Comparison of ENCODE assay signal across 8 mouse cellular contexts in the genomic region with DNA sequence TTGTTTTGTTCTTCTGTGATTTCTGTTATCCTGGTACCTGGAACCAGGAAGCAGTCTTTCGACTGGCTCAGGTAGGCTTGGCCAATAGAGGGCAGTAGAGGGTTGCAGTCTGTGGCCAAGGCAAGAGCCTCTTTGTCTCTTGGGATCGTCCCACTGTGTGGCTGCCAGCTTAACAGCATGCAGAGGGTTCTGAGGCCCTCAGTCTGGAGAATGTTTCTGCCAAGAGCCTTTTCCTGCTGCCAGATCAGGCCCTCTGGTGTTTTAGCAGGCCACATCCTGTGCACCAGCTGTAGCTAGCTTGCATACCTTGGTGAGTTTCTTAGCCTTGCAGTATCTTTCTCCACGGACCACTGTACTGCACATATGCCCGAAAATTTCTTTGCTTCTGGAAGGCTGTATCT.
DNase-seq lines count a peak whose midpoint lies in the region; ATAC-seq and TF ChIP-seq lines count a peak whose summit lies in the region.

No protein-coding gene starts in this region.

- H3K4me2 ChIP-seq in midbrain, postnatal 0 days (ENCODE audit: low read depth, low read length, poor library complexity, severe bottlenecking) = no peak overlapping the region

- 37% methylated on average over 4 of the region's 4 CpGs for WGBS in embryonic facial prominence, embryonic 10.5 days
- WGBS in limb, embryonic 10.5 days = 50% methylated on average over 4 of the region's 4 CpGs
- WGBS in midbrain, postnatal 0 days = 25% methylated on average over 4 of the region's 4 CpGs

- peak overlapping the region; percentile 67 for H3K27ac ChIP-seq in embryonic facial prominence, embryonic 10.5 days (replicated peaks)
- H3K27ac ChIP-seq in limb, embryonic 10.5 days = no peak overlapping the region
- no peak overlapping the region for H3K27ac ChIP-seq in midbrain, postnatal 0 days (ENCODE audit: low read depth, low read length)

- H3K36me3 ChIP-seq in embryonic facial prominence, embryonic 10.5 days (replicated peaks) = no peaks in the 10 kb centered on the region
- H3K36me3 ChIP-seq in limb, embryonic 10.5 days = no peaks in the 10 kb centered on the region
- H3K36me3 ChIP-seq in midbrain, postnatal 0 days (ENCODE audit: insufficient read depth, low read length) = no peaks in the 10 kb centered on the region

- H3K9ac ChIP-seq in midbrain, postnatal 0 days (replicated peaks; ENCODE audit: low read length, poor library complexity, severe bottlenecking) = no peak overlapping the region

- H3K4me3 ChIP-seq in embryonic facial prominence, embryonic 10.5 days = no peak overlapping the region
- no peak overlapping the region for H3K4me3 ChIP-seq in limb, embryonic 10.5 days
- no peak overlapping the region for H3K4me3 ChIP-seq in midbrain, postnatal 0 days (ENCODE audit: low read depth, low read length)

- no peaks in the 10 kb centered on the region for H3K27me3 ChIP-seq in embryonic facial prominence, embryonic 10.5 days (replicated peaks; ENCODE audit: low read depth, poor library complexity, severe bottlenecking)
- no peaks in the 10 kb centered on the region for H3K27me3 ChIP-seq in limb, embryonic 10.5 days (ENCODE audit: low read depth, poor library complexity, severe bottlenecking)
- no peaks in the 10 kb centered on the region for H3K27me3 ChIP-seq in midbrain, postnatal 0 days (ENCODE audit: insufficient read depth, low read length)

- peak; percentile 10 for DNase-seq in 3134 (ENCODE audit: extremely low read depth, insufficient read length, low spot score)
- DNase-seq in adrenal gland, postnatal 25 days = peak; percentile 58
- peak; percentile 77 for DNase-seq in embryonic facial prominence, embryonic 10.5 days (ENCODE audit: low spot score)
- peak; percentile 33 for DNase-seq in heart, adult 8-10 months (ENCODE audit: low spot score)
- DNase-seq in kidney, adult 8-10 months = peak; percentile 19 to 49
- peak; percentile 48 for DNase-seq in limb, embryonic 10.5 days (ENCODE audit: low spot score)
- peak; percentile 96 for DNase-seq in midbrain, postnatal 0 days (ENCODE audit: low spot score)
- DNase-seq in telencephalon, adult 2 months (ENCODE audit: low read depth, low spot score) = peak; percentile 46

- H3K4me1 ChIP-seq in embryonic facial prominence, embryonic 10.5 days = peaks cover 4% of the 10 kb centered on the region; the same call in 1 of the 2 replicates
- no peaks in the 10 kb centered on the region for H3K4me1 ChIP-seq in limb, embryonic 10.5 days
- no peaks in the 10 kb centered on the region for H3K4me1 ChIP-seq in midbrain, postnatal 0 days (ENCODE audit: insufficient read depth, low read length)

- peak; percentile 86 for TF ChIP-seq CTCF in midbrain, postnatal 0 days (IDR thresholded peaks at IDR 0.05)

- peak; percentile 88 for ATAC-seq in midbrain, postnatal 0 days (ENCODE audit: low FRiP score)

- H3K9me3 ChIP-seq in embryonic facial prominence, embryonic 10.5 days = no peaks in the 10 kb centered on the region
- H3K9me3 ChIP-seq in limb, embryonic 10.5 days (replicated peaks) = no peaks in the 10 kb centered on the region
- no peaks in the 10 kb centered on the region for H3K9me3 ChIP-seq in midbrain, postnatal 0 days (ENCODE audit: low read length)

Comparison
In these comparisons a context has a peak if more than half of its experiments do, and no peak if none do; other contexts are left out.
1. DNase-seq: peak in every context shown above with its lines; median percentile 96 in midbrain, postnatal 0 days; 77 in embryonic facial prominence, embryonic 10.5 days; 58 in adrenal gland, postnatal 25 days; 48 in limb, embryonic 10.5 days; 46 in telencephalon, adult 2 months; 34 in kidney, adult 8-10 months; 33 in heart, adult 8-10 months; 10 in 3134.